Mouse (Mus musculus) kidney, postnatal 0 days (tissue): ENCODE results near the gene Kif1b. TPM values are rescaled to one million over a fixed set of nuclear protein-coding genes. Genes with fewer than 3 reads are reported as not detected.

Experiments used
- ATAC-seq: fragments of 200-750 bp; cut with Nextera tagmentation; replicated peaks from 2 replicates; pipeline ENCODE4 v1.8.0; 2017; ENCODE audit warnings: low read depth, moderate number of reproducible peaks, moderate TSS enrichment, moderate library complexity; ENCODE audit not compliant: low FRiP score
- DNase-seq: peaks from one replicate; pipeline ENCODE4 v3.0.0-alpha.2; 2016; ENCODE audit warnings: low spot score
- H3K27ac ChIP-seq: fragments of 300-500 bp; sonication (generic); 2 replicates; pipeline ENCODE4 v1.5.1; 2014; ENCODE audit warnings: mild to moderate bottlenecking
- H3K27me3 ChIP-seq: fragments of 300-500 bp; sonication (generic); 2 replicates; pipeline ENCODE4 v1.6.1; 2014; ENCODE audit warnings: low read length, mixed read lengths; ENCODE audit not compliant: insufficient read depth
- H3K36me3 ChIP-seq: fragments of 300-500 bp; sonication (generic); 2 replicates; pipeline ENCODE4 v1.6.1; 2014; ENCODE audit warnings: low read length, mixed read lengths; ENCODE audit not compliant: insufficient read depth
- H3K4me1 ChIP-seq: fragments of 300-500 bp; sonication (generic); replicated peaks from 2 replicates; pipeline ENCODE4 v1.6.1; 2014; ENCODE audit warnings: antibody characterized with exemption, low read length, mixed read lengths; ENCODE audit not compliant: insufficient read depth
- H3K4me2 ChIP-seq: fragments of 300-500 bp; sonication (generic); 2 replicates; pipeline ENCODE4 v1.6.1; 2014; ENCODE audit warnings: mild to moderate bottlenecking, low read length, moderate library complexity, mixed read lengths
- H3K4me3 ChIP-seq: fragments of 300-500 bp; sonication (generic); replicated peaks from 2 replicates; pipeline ENCODE4 v1.5.1; 2014; ENCODE audit warnings: low read depth, low read length
- H3K9ac ChIP-seq: fragments of 300-500 bp; sonication (generic); 2 replicates; pipeline ENCODE4 v1.6.1; 2014; ENCODE audit warnings: low read depth, low read length
- H3K9me3 ChIP-seq: fragments of 300-500 bp; sonication (generic); replicated peaks from 2 replicates; pipeline ENCODE4 v1.6.1; 2016; ENCODE audit warnings: low read length, inconsistent platforms, mixed read lengths
- CTCF ChIP-seq: IDR thresholded peaks from 2 replicates; pipeline ENCODE4 v1.5.1; 2016; ENCODE audit warnings: antibody characterized with exemption, low read depth, mild to moderate bottlenecking, moderate library complexity
- WGBS: fragments of 180-500 bp; shearing (Covaris S2); extraction: QIAGEN DNeasy Blood & Tissue Kit; methylation state at CpG from one replicate; pipeline ENCODE4 v1.1.7; 2014; 5-methylcytosine and 5-hydroxymethylcytosine counted together
- polyA plus RNA-seq: library from polyadenylated mRNA; unstranded; fragments of >200 nt; fragmentation: Nextera tagmentation; extraction: Ambion mirVana; gene quantifications from 2 replicates; pipeline ENCODE4 v1.2.1, GENCODE M21; 2015

Kif1b gene
- polyA plus RNA-seq, 1 experiment from 2014 or later, result 19.9 TPM

GRCm38 (mm10) chr4:149128467-149128866 is 179.0 kb downstream of the Kif1b start:
- H3K27me3 ChIP-seq, result no peaks in the 10 kb centered on the region
- H3K9me3 ChIP-seq, result no peaks in the 10 kb centered on the region
- H3K4me1 ChIP-seq, result no peaks in the 10 kb centered on the region
- DNase-seq (no peak), ATAC-seq (no peak)
- no peak overlapping the region for H3K4me2 ChIP-seq
- no peak overlapping the region for H3K4me3 ChIP-seq
- H3K36me3 ChIP-seq, result no peaks in the 10 kb centered on the region
- WGBS, result 81% methylated on average over 18 of the region's 18 CpGs
- no peak overlapping the region for H3K9ac ChIP-seq
- no peak overlapping the region for H3K27ac ChIP-seq
- TF ChIP-seq CTCF, result no peak

- Histone ChIP-seq H3K9ac (no peak within 1 kb of the TSS), H3K4me2 (no peak within 1 kb of the TSS), H3K27ac (no peak within 1 kb of the TSS), H3K4me3 (no peak within 1 kb of the TSS), H3K9me3 (no peaks in the 10 kb centered on the region), H3K27me3 (no peaks in the 10 kb centered on the region), H3K4me1 (no peaks in the 10 kb centered on the region), H3K36me3 (no peaks in the 10 kb centered on the region)
- ATAC-seq, result no peak
- no peak for DNase-seq
- WGBS, result 76% methylated on average over 11 of the region's 11 CpGs
- no peak for TF ChIP-seq CTCF
Measured at GRCm38 (mm10) chr4:149126663-149127062, 180.8 kb downstream of the Kif1b start, which contains the start of gene Cort. Cort (minus strand) TSS chr4:149126763.

Other genes starting within 250 kb of the Kif1b start
- 55.6 and 61.6 TPM in 2 replicates for gene Pex14, start 207.8 kb downstream of the Kif1b start, polyA plus RNA-seq
- 30.3 and 32.9 TPM in 2 replicates for gene Dffa, start 203.5 kb downstream of the Kif1b start, polyA plus RNA-seq
- gene Cort, start 180.9 kb downstream of the Kif1b start, polyA plus RNA-seq, result 0.18 TPM in 1 of 2 replicates, not detected in the other
- 25.3 and 28.3 TPM in 2 replicates for gene Cenps, start 170.1 kb downstream of the Kif1b start, polyA plus RNA-seq
- gene Pgd, start 140.9 kb downstream of the Kif1b start, polyA plus RNA-seq, result 95.4 and 101 TPM in 2 replicates
- gene Ube4b, start 119.1 kb upstream of the Kif1b start, polyA plus RNA-seq, result 26.9 and 28.8 TPM in 2 replicates
- gene Rbp7, start 147.3 kb upstream of the Kif1b start, polyA plus RNA-seq, result 1.3 TPM in 2 replicates
- not detected in 2 replicates for gene Tmem274, start 169.7 kb upstream of the Kif1b start, polyA plus RNA-seq
- gene Nmnat1, start 177.5 kb upstream of the Kif1b start, polyA plus RNA-seq, result 9.6 and 13.5 TPM in 2 replicates
- 31.1 and 31.7 TPM in 2 replicates for gene Lzic, start 177.5 kb upstream of the Kif1b start, polyA plus RNA-seq
- 63.3 and 66.3 TPM in 2 replicates for gene Ctnnbip1, start 210.5 kb upstream of the Kif1b start, polyA plus RNA-seq